ENCODE assay signal across 20 mouse cellular contexts in genomic region chr15:64033502-64033901, GRCm38 (mm10). TPM values are rescaled to one million over a fixed set of nuclear protein-coding genes. Genes with fewer than 3 reads are reported as not detected.
DNase-seq lines count a peak whose midpoint lies in the region; ATAC-seq and TF ChIP-seq lines count a peak whose summit lies in the region.
"Had no signal": no experiment of that assay in that cellular context is flagged by ENCODE, and none has a peak within 500 bp of the region (broad histone marks: within the 10 kb centered on the region; RNA-seq: fewer than 3 reads in every experiment).

No protein-coding gene starts in this region.

- H3K27ac ChIP-seq in midbrain, embryonic 10.5 days (replicated peaks) = no peak overlapping the region
- H3K27ac ChIP-seq: forebrain, embryonic 15.5 days; hindbrain, postnatal 0 days; left cerebral cortex, adult 2 months; limb, embryonic 12.5 days; neural tube, embryonic 12.5 days had no signal

- no peaks in the 10 kb centered on the region for H3K27me3 ChIP-seq in E14TG2a.4 (ENCODE audit: insufficient read depth, low read length)
- H3K27me3 ChIP-seq in midbrain, embryonic 10.5 days (ENCODE audit: low read depth, poor library complexity, severe bottlenecking) = no peaks in the 10 kb centered on the region
- H3K27me3 ChIP-seq: forebrain, embryonic 15.5 days; limb, embryonic 12.5 days; neural tube, embryonic 12.5 days had no signal

- 90% methylated on average over 6 of the region's 6 CpGs for WGBS in midbrain, embryonic 10.5 days

- TF ChIP-seq CTCF in E14TG2a.4 (conservative IDR thresholded peaks at IDR 0.05; ENCODE audit: low read length) = no peak

- ATAC-seq in inflammation-experienced regulatory T-cells, adult 6 months = peak; percentile 70
- peak; percentile 32; the same call in 1 of the 2 replicates for ATAC-seq in neutrophil, adult 5-6 weeks (ENCODE audit: extremely low read depth, insufficient number of reproducible peaks, low FRiP score, poor library complexity, severe bottlenecking)
- ATAC-seq: midbrain, embryonic 16.5 days had no signal

- peaks cover 57% of the 10 kb centered on the region for H3K4me1 ChIP-seq in E14TG2a.4 (replicated peaks; ENCODE audit: low read depth, low read length)
- H3K4me1 ChIP-seq in midbrain, embryonic 10.5 days = peaks cover 30% of the 10 kb centered on the region

- H3K36me3 ChIP-seq in E14TG2a.4 (ENCODE audit: insufficient read depth, low read length) = no peaks in the 10 kb centered on the region; the same call in 1 of the 2 replicates
- H3K36me3 ChIP-seq in midbrain, embryonic 10.5 days = no peaks in the 10 kb centered on the region
- H3K36me3 ChIP-seq: forebrain, embryonic 15.5 days; limb, embryonic 12.5 days; neural tube, embryonic 12.5 days had no signal

- DNase-seq in CD4-positive, CD25-positive, alpha-beta regulatory T cell, adult 2 months (ENCODE audit: low read depth, low spot score) = peak; percentile 59
- DNase-seq in lung, postnatal 14 days = no peak
- no peak for DNase-seq in gastrocnemius, postnatal 4 days (ENCODE audit: low spot score in 2 of 2)
- no peak for DNase-seq in midbrain, embryonic 10.5 days (ENCODE audit: low spot score)
- DNase-seq: adrenal gland, adult 8-10 months; B cell, adult 2 months; cerebellum, adult 2 months; cerebellum, postnatal 14 days; gastrocnemius, postnatal 36 days; kidney, adult 9 months; thymus, postnatal 14 days had no signal

- no peaks in the 10 kb centered on the region for H3K9me3 ChIP-seq in E14TG2a.4 (ENCODE audit: low read length)
- no peaks in the 10 kb centered on the region for H3K9me3 ChIP-seq in midbrain, embryonic 10.5 days (replicated peaks)
- H3K9me3 ChIP-seq: forebrain, embryonic 15.5 days; limb, embryonic 12.5 days; neural tube, embryonic 12.5 days had no signal

- peak overlapping the region; percentile 18; the same call in 1 of the 2 replicates for H3K4me3 ChIP-seq in E14TG2a.4 (replicated peaks; ENCODE audit: low read length)
- no peak overlapping the region for H3K4me3 ChIP-seq in midbrain, embryonic 10.5 days
- H3K4me3 ChIP-seq: forebrain, embryonic 15.5 days; left cerebral cortex, adult 2 months; limb, embryonic 12.5 days; neural tube, embryonic 12.5 days had no signal

RNA-seq across cellular contexts. Expression of gene Fam49b, which starts 26.8 kb away (rescaled TPM):
- 100 to 1,000 TPM in 1 of 3 experiments, 10 to 100 TPM in 2; 88.7 to 104 (median 98.2) TPM for polyA plus RNA-seq in inflammation-experienced regulatory T-cells, adult 6 months (2017; shearing (Covaris generic))
- 382 and 409 TPM in 2 replicates for total RNA-seq in neutrophil, adult 5-6 weeks (2017)
- total RNA-seq in gastrocnemius, postnatal 4 days (2021) = 10 to 100 TPM; 75.6 to 83.8 TPM
- 76.0 and 79.8 TPM in 2 replicates for polyA plus RNA-seq in midbrain, embryonic 10.5 days (2016; fragmentation: Nextera tagmentation; extraction: Ambion mirVana)
